Mouse (Mus musculus) intestine, postnatal 0 days (tissue): ENCODE results near the gene Naaa. TPM values are rescaled to one million over a fixed set of nuclear protein-coding genes. Genes with fewer than 3 reads are reported as not detected.

Source experiments
- ATAC-seq: fragments of 200-750 bp; cut with Nextera tagmentation; 2 replicates; pipeline ENCODE4 v1.8.0; 2017; ENCODE audit warnings: mild to moderate bottlenecking, moderate TSS enrichment, moderate library complexity
- H3K27ac ChIP-seq: fragments of 300-500 bp; sonication (generic); 2 replicates; pipeline ENCODE4 v1.5.1; 2014; ENCODE audit warnings: mild to moderate bottlenecking, low read depth, low read length, moderate library complexity
- H3K27me3 ChIP-seq: fragments of 300-500 bp; sonication (generic); replicated peaks from 2 replicates; pipeline ENCODE4 v1.6.1; 2014; ENCODE audit warnings: low read length, mixed read lengths; ENCODE audit not compliant: control insufficient read depth, insufficient read depth
- H3K36me3 ChIP-seq: fragments of 300-500 bp; sonication (generic); 2 replicates; pipeline ENCODE4 v1.6.1; 2014; ENCODE audit warnings: mild to moderate bottlenecking, moderate library complexity; ENCODE audit not compliant: control insufficient read depth, insufficient read depth
- H3K4me1 ChIP-seq: fragments of 300-500 bp; sonication (generic); replicated peaks from 2 replicates; pipeline ENCODE4 v1.6.1; 2014; ENCODE audit warnings: antibody characterized with exemption, low read length, mixed read lengths; ENCODE audit not compliant: control insufficient read depth, insufficient read depth
- H3K4me2 ChIP-seq: fragments of 300-500 bp; sonication (generic); replicated peaks from 2 replicates; pipeline ENCODE4 v1.6.1; 2014; ENCODE audit warnings: low read depth, mild to moderate bottlenecking, moderate library complexity
- H3K4me3 ChIP-seq: fragments of 300-500 bp; sonication (generic); 2 replicates; pipeline ENCODE4 v1.5.1; 2014; ENCODE audit warnings: low read depth, low read length
- H3K9ac ChIP-seq: fragments of 300-500 bp; sonication (generic); 2 replicates; pipeline ENCODE4 v1.6.1; 2014; ENCODE audit warnings: mild to moderate bottlenecking, low read depth, low read length
- H3K9me3 ChIP-seq: fragments of 300-500 bp; sonication (generic); 2 replicates; pipeline ENCODE4 v1.6.1; 2016; ENCODE audit warnings: mixed run types; ENCODE audit not compliant: control insufficient read depth
- CTCF ChIP-seq: sonication (generic); IDR thresholded peaks from 2 replicates; pipeline ENCODE4 v1.5.1; 2016; ENCODE audit warnings: low read depth, mild to moderate bottlenecking, control low read depth, antibody characterized with exemption, moderate library complexity
- WGBS: fragments of 180-500 bp; shearing (Covaris S2); extraction: QIAGEN DNeasy Blood & Tissue Kit; methylation state at CpG from one replicate; pipeline ENCODE4 v1.1.7; 2014; 5-methylcytosine and 5-hydroxymethylcytosine counted together
- polyA plus RNA-seq: library from polyadenylated mRNA; unstranded; fragments of >200 nt; fragmentation: Nextera tagmentation; extraction: Ambion mirVana; gene quantifications from 2 replicates; pipeline ENCODE4 v1.2.1, GENCODE M21; 2015

Gene Naaa
- polyA plus RNA-seq, 1 experiment from 2014 or later: 19.8 TPM

DNA sequence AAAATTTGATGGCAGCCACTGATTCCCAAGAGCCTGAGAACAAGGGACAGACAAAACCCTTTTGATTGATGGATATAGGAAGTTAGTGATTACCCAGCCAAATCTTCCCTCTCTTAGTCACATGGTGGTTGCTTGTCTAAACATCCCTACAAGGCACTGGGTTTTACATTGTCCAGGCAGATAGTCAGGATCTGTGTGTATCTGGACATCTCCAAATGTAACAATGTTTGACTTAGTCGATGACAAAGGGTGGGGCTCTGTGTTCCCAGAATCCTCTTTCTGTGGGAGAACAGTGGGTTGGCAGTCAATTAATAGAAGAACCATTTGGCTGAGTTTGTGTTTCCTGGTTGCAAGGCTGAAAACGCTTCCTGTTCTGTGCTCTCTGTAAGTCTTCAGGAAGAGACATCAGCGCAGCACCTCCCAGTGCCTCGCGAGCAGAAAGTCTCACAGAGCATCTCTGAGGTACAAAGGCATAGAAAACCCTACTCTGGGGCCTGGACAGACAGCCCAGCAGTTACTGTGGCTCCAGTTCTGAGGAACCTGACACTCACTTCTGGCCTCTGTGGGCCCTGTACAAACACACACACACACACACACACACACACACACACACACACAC lies 42.9 kb downstream of the Naaa start:
- Histone ChIP-seq H3K4me2 (peak overlapping the region; percentile 35), H3K36me3 (no peaks in the 10 kb centered on the region), H3K27ac (peak overlapping the region; percentile 30; the same call in 1 of the 2 replicates), H3K9me3 (no peaks in the 10 kb centered on the region), H3K4me3 (no peak overlapping the region), H3K4me1 (no peaks in the 10 kb centered on the region), H3K9ac (no peak overlapping the region), H3K27me3 (no peaks in the 10 kb centered on the region)
- no peak for TF ChIP-seq CTCF
- WGBS: 16% methylated on average over 5 of the region's 5 CpGs
- ATAC-seq: no peak

DNA sequence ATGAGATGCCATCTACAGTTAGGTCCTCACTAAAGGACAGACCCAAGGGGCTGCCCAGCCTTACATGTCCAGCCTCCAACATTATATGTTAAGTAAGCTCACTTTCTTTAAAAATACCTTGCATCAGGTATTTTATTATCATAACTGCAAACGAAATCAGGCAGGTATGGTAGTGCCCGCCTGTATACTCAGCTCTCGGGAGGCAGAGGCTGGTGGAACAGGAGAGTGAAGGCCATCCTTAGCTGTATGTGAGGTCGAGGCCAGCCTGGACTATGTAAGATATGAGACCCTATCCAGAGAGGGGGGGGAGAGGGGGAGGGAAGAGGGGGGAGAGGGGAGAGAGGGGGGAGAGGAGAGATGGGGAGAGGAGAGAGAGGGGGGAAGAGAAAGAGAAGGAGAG lies 44.6 kb downstream of the Naaa start:
- H3K4me1 ChIP-seq: no peaks in the 10 kb centered on the region
- H3K9me3 ChIP-seq: no peaks in the 10 kb centered on the region
- no peaks in the 10 kb centered on the region for H3K36me3 ChIP-seq
- H3K4me3 ChIP-seq: no peak overlapping the region
- H3K4me2 ChIP-seq: no peak overlapping the region
- H3K27ac ChIP-seq: no peak overlapping the region
- no peak for ATAC-seq
- H3K9ac ChIP-seq: no peak overlapping the region
- no peaks in the 10 kb centered on the region for H3K27me3 ChIP-seq
- TF ChIP-seq CTCF: no peak
- 93% methylated on average over 4 of the region's 4 CpGs for WGBS

DNA sequence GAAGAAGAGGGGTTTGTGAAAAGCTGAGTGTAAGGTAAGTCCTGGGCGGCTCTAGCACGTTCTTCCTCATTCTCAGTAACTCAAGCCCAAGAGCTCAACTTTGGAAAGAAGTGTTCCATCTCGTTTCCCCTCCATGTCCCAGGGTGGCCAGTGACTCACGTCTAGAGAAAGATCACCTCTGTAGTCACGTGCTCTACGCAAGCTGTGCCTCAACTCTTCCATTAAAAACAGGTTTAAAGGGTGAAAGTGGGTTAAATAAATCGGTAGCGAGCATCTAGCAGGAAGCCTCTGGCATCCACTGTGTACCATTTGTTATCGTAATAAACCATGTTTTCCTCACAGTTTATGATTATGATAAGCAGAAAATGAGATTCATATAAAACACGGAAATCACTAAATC lies 46.1 kb downstream of the Naaa start:
- ATAC-seq: no peak
- TF ChIP-seq CTCF: no peak
- WGBS: 84% methylated on average over 10 of the region's 10 CpGs
- Histone ChIP-seq H3K27me3 (no peaks in the 10 kb centered on the region), H3K36me3 (no peaks in the 10 kb centered on the region), H3K9ac (no peak overlapping the region), H3K27ac (no peak overlapping the region), H3K4me2 (no peak overlapping the region), H3K9me3 (no peaks in the 10 kb centered on the region), H3K4me3 (no peak overlapping the region), H3K4me1 (no peaks in the 10 kb centered on the region)

DNA sequence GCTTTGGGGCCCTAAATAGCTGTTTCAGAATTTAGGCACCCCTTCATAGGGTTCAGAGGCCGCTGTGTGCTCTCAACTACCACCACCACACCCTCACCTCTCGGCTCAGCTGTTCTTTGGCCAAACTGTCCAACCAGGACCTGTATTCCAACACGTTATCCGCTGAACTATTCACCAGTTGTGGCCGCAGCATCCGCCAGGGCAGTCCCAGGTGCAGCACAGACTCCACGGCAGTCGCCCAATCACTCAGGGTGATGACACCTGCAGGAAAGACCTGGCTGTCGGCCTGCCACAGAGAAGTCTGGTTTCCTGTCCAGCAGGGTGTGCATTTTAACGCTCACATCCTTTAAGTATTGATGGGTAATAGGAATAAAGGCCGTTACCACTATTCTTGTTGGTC lies 47.7 kb downstream of the Naaa start:
- H3K4me2 ChIP-seq: no peak overlapping the region
- no peak overlapping the region for H3K4me3 ChIP-seq
- no peaks in the 10 kb centered on the region for H3K4me1 ChIP-seq
- no peaks in the 10 kb centered on the region for H3K27me3 ChIP-seq
- TF ChIP-seq CTCF: no peak
- no peaks in the 10 kb centered on the region for H3K36me3 ChIP-seq
- H3K9me3 ChIP-seq: no peaks in the 10 kb centered on the region
- no peak overlapping the region for H3K9ac ChIP-seq
- no peak overlapping the region for H3K27ac ChIP-seq
- WGBS: 77% methylated on average over 11 of the region's 11 CpGs
- no peak for ATAC-seq

DNA sequence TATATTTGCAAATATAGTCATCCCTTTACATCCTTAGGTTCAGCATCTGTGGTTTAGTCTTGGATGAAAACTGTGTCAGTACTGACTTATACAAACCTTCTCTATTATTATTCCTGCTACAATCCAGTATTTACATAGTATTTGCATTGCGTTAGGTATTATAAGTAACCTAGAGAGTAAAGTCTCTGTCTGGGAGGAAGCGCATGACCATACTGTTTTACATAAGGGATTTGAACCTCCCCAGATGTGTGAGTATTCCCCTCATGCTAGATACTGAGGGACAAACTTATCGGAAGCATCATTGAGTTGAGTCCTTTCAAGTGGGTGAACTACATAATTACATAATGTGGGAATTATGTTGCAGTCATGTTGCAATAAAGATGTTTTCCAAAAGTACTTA lies 48.5 kb downstream of the Naaa start:
- Histone ChIP-seq H3K9ac (no peak overlapping the region), H3K4me1 (no peaks in the 10 kb centered on the region), H3K27me3 (no peaks in the 10 kb centered on the region), H3K4me3 (no peak overlapping the region), H3K4me2 (no peak overlapping the region), H3K36me3 (no peaks in the 10 kb centered on the region), H3K27ac (no peak overlapping the region), H3K9me3 (no peaks in the 10 kb centered on the region)
- TF ChIP-seq CTCF: no peak
- WGBS: 93% methylated on average over 3 of the region's 3 CpGs
- ATAC-seq: no peak

DNA sequence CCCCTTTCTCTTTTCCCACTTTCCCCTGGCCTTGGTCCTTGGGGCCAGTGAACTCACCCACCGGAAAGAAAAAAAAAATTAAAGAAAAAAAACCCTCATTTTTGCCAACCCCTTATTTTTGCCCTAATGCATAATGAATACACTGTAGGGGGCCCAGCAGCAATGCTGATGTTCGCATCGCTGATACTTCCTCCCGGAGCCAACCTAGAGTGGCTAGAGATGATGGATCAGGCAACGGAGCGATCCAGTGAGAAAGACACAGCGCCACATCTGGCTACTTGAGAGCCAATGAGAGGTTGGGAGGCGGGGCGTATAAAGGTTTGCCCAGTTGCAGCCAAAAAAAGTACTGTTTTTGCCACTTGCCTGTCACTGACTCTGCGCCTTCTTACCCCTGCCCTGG lies 49.2 kb downstream of the Naaa start:
- H3K27ac ChIP-seq: no peak overlapping the region
- no peak for ATAC-seq
- H3K9ac ChIP-seq: no peak overlapping the region

DNA sequence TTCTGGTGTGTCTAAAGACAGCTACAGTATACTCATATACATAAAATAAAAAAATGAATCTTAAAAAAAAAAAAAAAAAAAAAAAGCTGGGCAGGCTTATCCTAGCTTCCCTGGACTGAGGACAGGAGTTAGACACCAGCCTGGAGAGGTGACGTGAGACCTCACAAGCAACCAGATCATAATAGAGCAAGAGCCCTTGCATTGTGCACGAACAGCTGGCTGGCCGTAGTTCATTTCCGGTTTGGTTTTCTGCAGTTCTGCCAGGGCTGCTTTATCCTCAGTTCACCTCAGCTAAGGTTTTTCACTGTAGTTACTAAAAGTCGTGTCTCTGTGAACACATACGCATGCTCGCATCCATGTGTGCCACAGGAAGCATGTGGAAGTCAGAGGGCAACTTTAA lies 50.2 kb downstream of the Naaa start:
- Histone ChIP-seq H3K9me3 (no peaks in the 10 kb centered on the region), H3K9ac (no peak overlapping the region), H3K4me3 (no peak overlapping the region), H3K27me3 (no peaks in the 10 kb centered on the region), H3K4me2 (no peak overlapping the region), H3K27ac (no peak overlapping the region), H3K36me3 (no peaks in the 10 kb centered on the region), H3K4me1 (no peaks in the 10 kb centered on the region)
- ATAC-seq: no peak
- no peak for TF ChIP-seq CTCF
- 76% methylated on average over 7 of the region's 7 CpGs for WGBS

More for the DNA sequence above, 49.2 kb downstream of the Naaa start:
- H3K4me1 ChIP-seq: no peaks in the 10 kb centered on the region
- no peak for TF ChIP-seq CTCF
- H3K4me3 ChIP-seq: no peak overlapping the region
- WGBS: 59% methylated on average over 10 of the region's 10 CpGs
- H3K36me3 ChIP-seq: no peaks in the 10 kb centered on the region
- H3K4me2 ChIP-seq: no peak overlapping the region
- no peaks in the 10 kb centered on the region for H3K27me3 ChIP-seq
- no peaks in the 10 kb centered on the region for H3K9me3 ChIP-seq
